Mouse (Mus musculus) liver, embryonic 14 days (tissue): Measurements from ENCODE around the gene Abo. TPM values are rescaled to one million over a fixed set of nuclear protein-coding genes. Genes with fewer than 3 reads are reported as not detected.

Experiments used
- polyA plus RNA-seq: library from polyadenylated mRNA; depleted of rRNA; stranded (reverse); fragments of >200 nt; gene quantifications from 2 replicates; pipeline ENCODE4 v1.2.3, GENCODE M21; 2012; rRNA removed

Gene Abo
- not detected in 2 replicates for polyA plus RNA-seq

GRCm38 (mm10) chr2:26864879-26865278 is at the start of gene Abo:
TSS of gene Abo (minus strand) at chr2:26864979.

GRCm38 (mm10) chr2:26910124-26910993 is 45.6 kb upstream of the Abo start, which contains the start of the genes Med22 and Rpl7a:
TSS of gene Med22 (minus strand) at chr2:26910677.
TSS of gene Rpl7a (plus strand) at chr2:26910764.

GRCm38 (mm10) chr2:26902467-26903220 is 37.9 kb upstream of the Abo start, which contains the start of gene Surf6:
TSS of gene Surf6 (minus strand) at chr2:26902879.

Other genes with a start within 250 kb of the Abo start
- 0.89 and 1.00 TPM in 2 replicates for gene Fam69b, start 236.5 kb downstream of the Abo start, polyA plus RNA-seq
- not detected in 2 replicates for gene Lcn4, start 193.7 kb downstream of the Abo start, polyA plus RNA-seq
- gene Surf6, start 37.9 kb upstream of the Abo start, polyA plus RNA-seq, result 10.9 and 11.1 TPM in 2 replicates
- gene Med22, start 45.7 kb upstream of the Abo start, polyA plus RNA-seq, result 13.2 and 15.1 TPM in 2 replicates
- gene Rpl7a, start 45.8 kb upstream of the Abo start, polyA plus RNA-seq, result 1,213 and 1,404 TPM in 2 replicates
- gene Surf2, start 51.4 kb upstream of the Abo start, polyA plus RNA-seq, result 25.1 and 28.9 TPM in 2 replicates
- 22.5 and 28.2 TPM in 2 replicates for gene Surf1, start 51.6 kb upstream of the Abo start, polyA plus RNA-seq
- 45.6 and 55.0 TPM in 2 replicates for gene Surf4, start 68.9 kb upstream of the Abo start, polyA plus RNA-seq
- gene Stkld1, start 69.1 kb upstream of the Abo start, polyA plus RNA-seq, result 0.02 TPM in 1 of 2 replicates, not detected in the other
- gene Rexo4, start 99.4 kb upstream of the Abo start, polyA plus RNA-seq, result 20.8 and 21.0 TPM in 2 replicates
- 1.6 TPM in 2 replicates for gene Adamts13, start 108.4 kb upstream of the Abo start, polyA plus RNA-seq
- gene Cacfd1, start 144.9 kb upstream of the Abo start, polyA plus RNA-seq, result 11.0 and 11.2 TPM in 2 replicates
- gene Slc2a6, start 163.0 kb upstream of the Abo start, polyA plus RNA-seq, result 0.12 and 0.15 TPM in 2 replicates
- 0.71 TPM in 1 of 2 replicates, not detected in the other for gene Mymk, start 207.2 kb upstream of the Abo start, polyA plus RNA-seq
- 0.37 and 0.44 TPM in 2 replicates for gene Adamtsl2, start 214.4 kb upstream of the Abo start, polyA plus RNA-seq